Mouse (Mus musculus): ENCODE measurements around the gene Cdkn3. TPM values are rescaled to one million over a fixed set of nuclear protein-coding genes. Genes with fewer than 3 reads are reported as not detected.

Gene Cdkn3
- 0.36 and 0.78 TPM in 2 replicates for polyA plus RNA-seq (2012; rRNA removed)

DNA sequence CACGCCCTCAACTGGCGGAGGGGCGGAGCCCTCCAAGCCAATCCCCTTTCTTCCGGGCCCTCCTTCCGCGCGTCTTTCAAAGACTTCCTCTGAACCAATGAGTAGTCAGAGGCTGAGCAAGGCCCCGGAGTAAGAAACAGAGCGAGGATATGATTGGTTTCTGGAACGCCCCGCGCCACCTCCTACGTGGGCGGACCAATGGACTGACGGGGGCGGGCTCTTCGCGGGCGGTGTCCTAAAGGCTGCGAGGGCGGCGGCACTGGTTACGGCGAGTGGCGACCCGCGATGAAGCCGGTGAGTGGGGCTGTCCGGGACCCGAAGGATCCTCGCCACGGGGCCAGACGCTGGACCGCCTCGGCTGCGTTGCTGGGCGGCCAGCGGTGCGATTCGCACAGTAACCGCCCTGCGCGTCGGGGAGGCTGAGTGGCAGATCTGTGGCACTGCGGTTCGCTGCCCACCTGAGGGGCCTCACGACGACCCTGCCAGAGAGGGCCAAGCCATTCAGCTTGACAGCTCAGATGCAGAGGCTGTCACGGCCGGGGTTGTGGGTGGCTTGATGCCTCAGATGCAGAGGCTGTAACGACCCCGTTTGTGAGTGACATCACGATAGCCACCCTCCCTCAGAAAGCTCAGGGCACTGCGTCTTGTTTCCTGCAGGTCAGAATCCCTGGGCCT is at the start of gene Cdkn3:
TSS of gene Cdkn3 (plus strand) at position 187 of the 675 bp plus-strand sequence.
- WGBS, result under 1% methylated on average over 54 of the region's 54 CpGs
- TF ChIP-seq CTCF (IDR thresholded peaks at IDR 0.05; ENCODE audit: borderline replicate concordance, insufficient read depth, low read depth, low read length) (no peak), POLR2A (IDR thresholded peaks at IDR 0.05; ENCODE audit: borderline replicate concordance, insufficient read depth, low read length) (no peak)
- Histone ChIP-seq H3K27me3 (ENCODE audit: control insufficient read depth, insufficient read depth, low read length) (no peaks in the 10 kb centered on the region), H3K27ac (ENCODE audit: insufficient read depth, low read length) (no peak within 1 kb of the TSS), H3K4me1 (ENCODE audit: control insufficient read depth, insufficient read depth, low read length) (0 out of 2 replicates have a peak, but pooled peaks cover 3% of the 10 kb centered on the region), H3K4me3 (replicated peaks; ENCODE audit: insufficient read depth, low read depth, low read length) (peak within 1 kb of the TSS; percentile 60)
- peak; percentile 78 to 86 for DNase-seq

DNA sequence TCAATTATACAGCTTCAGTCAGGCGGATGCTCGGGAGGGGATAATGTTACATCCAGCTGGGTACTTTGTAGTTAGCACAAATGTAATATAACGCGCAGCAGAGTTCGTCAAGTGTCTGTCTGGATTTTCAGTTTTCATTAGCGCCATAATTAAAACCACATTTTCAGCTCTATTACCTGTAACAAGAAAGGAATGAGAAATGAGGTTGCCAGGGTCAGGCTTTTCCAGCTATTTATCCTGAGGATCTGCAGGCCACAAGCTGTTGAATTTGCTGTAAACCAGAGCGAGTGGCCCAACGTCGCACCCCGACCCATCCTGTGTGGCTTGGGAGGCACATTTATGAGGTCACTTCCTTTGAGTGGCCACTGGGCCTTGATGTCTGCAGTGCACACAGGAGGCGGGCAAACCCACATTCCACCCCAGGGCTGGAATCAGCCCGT is 41.8 kb upstream of the Cdkn3 start:
- WGBS, result 56% methylated on average over 12 of the region's 12 CpGs
- Histone ChIP-seq H3K27me3 (ENCODE audit: control insufficient read depth, insufficient read depth, low read length) (no peaks in the 10 kb centered on the region), H3K4me1 (ENCODE audit: control insufficient read depth, insufficient read depth, low read length) (no peaks in the 10 kb centered on the region), H3K4me3 (replicated peaks; ENCODE audit: insufficient read depth, low read depth, low read length) (no peak overlapping the region), H3K27ac (ENCODE audit: insufficient read depth, low read length) (no peak overlapping the region)
- no peak for TF ChIP-seq CTCF (IDR thresholded peaks at IDR 0.05; ENCODE audit: borderline replicate concordance, insufficient read depth, low read depth, low read length)
- no peak for TF ChIP-seq POLR2A (IDR thresholded peaks at IDR 0.05; ENCODE audit: borderline replicate concordance, insufficient read depth, low read length)
- DNase-seq, result no peak

DNA sequence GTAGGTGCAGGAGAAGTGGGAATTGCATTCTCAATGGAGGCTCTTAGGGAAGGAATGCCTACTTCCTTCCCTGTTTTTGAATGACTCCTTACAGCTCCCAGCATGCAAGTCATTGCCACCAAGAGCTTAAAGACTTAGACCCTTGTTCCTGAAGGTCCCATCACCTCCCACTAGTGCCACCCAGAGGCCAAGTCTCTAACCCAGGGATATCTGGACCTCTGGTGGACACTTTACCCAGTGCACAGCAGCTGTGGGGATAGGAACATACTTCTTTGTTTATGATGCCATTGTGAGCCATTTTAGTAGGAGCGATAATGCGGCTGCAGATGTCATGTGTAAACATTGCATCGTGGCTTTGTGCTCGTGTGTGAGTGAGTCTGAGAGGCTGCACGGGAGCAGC is 38.3 kb upstream of the Cdkn3 start:
- TF ChIP-seq CTCF (IDR thresholded peaks at IDR 0.05; ENCODE audit: borderline replicate concordance, insufficient read depth, low read depth, low read length), result no peak
- no peak for TF ChIP-seq POLR2A (IDR thresholded peaks at IDR 0.05; ENCODE audit: borderline replicate concordance, insufficient read depth, low read length)
- no peak overlapping the region for H3K4me3 ChIP-seq (replicated peaks; ENCODE audit: insufficient read depth, low read depth, low read length)
- H3K4me1 ChIP-seq (ENCODE audit: control insufficient read depth, insufficient read depth, low read length), result no peaks in the 10 kb centered on the region
- no peak overlapping the region for H3K27ac ChIP-seq (ENCODE audit: insufficient read depth, low read length)
- no peaks in the 10 kb centered on the region for H3K27me3 ChIP-seq (ENCODE audit: control insufficient read depth, insufficient read depth, low read length)
- no peak for DNase-seq
- WGBS, result 75% methylated on average over 5 of the region's 5 CpGs

DNA sequence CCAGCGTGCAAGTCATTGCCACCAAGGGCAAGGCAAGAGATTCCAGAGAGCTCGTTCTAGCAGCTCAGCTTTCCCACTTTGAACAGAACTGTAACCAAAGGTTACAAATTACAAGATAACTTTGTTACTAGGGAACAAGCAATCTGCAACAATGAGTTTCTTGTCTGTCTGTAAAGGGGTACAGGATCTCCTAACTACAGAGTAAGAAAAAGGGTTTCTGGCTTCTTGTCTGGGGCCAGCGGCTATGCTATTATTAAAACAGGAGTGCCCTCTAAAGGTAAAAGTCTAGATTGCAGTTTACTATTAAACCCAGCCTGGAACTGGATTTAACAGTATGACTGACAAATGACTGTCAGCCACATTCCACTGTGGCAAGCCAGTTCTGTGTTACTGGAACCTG is 36.5 kb upstream of the Cdkn3 start:
- DNase-seq, result peak in 1 of 2 experiments; percentile 11
- no peak overlapping the region for H3K27ac ChIP-seq (ENCODE audit: insufficient read depth, low read length)
- 36% methylated on average over 3 of the region's 3 CpGs for WGBS
- no peaks in the 10 kb centered on the region for H3K27me3 ChIP-seq (ENCODE audit: control insufficient read depth, insufficient read depth, low read length)
- no peak overlapping the region for H3K4me3 ChIP-seq (replicated peaks; ENCODE audit: insufficient read depth, low read depth, low read length)
- TF ChIP-seq POLR2A (IDR thresholded peaks at IDR 0.05; ENCODE audit: borderline replicate concordance, insufficient read depth, low read length) (no peak), CTCF (IDR thresholded peaks at IDR 0.05; ENCODE audit: borderline replicate concordance, insufficient read depth, low read depth, low read length) (no peak)
- H3K4me1 ChIP-seq (ENCODE audit: control insufficient read depth, insufficient read depth, low read length), result no peaks in the 10 kb centered on the region

DNA sequence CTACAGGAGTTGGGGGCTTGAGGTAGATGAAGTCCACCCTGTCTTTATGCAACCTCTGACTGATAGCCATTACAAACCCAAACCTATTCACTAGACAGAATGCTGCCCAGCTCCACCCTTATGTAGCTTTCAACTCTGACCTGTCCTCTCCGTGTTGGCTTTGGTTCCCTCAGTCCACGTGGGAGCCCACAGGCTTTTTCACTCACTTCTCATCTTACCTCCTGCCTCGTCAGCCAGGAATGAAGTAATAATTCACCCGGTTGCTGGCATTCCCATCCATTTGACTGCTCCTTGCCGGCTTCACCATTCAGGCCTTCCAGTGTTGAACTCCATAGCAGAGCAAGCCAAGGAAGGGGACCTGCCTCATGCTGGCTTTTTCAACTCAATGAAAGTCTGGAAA is 35.4 kb upstream of the Cdkn3 start:
- H3K27me3 ChIP-seq (ENCODE audit: control insufficient read depth, insufficient read depth, low read length), result no peaks in the 10 kb centered on the region
- DNase-seq, result no peak
- H3K4me3 ChIP-seq (replicated peaks; ENCODE audit: insufficient read depth, low read depth, low read length), result no peak overlapping the region
- H3K27ac ChIP-seq (ENCODE audit: insufficient read depth, low read length), result no peak overlapping the region
- 47% methylated on average over 5 of the region's 5 CpGs for WGBS
- TF ChIP-seq POLR2A (IDR thresholded peaks at IDR 0.05; ENCODE audit: borderline replicate concordance, insufficient read depth, low read length), result no peak
- TF ChIP-seq CTCF (IDR thresholded peaks at IDR 0.05; ENCODE audit: borderline replicate concordance, insufficient read depth, low read depth, low read length), result no peak
- H3K4me1 ChIP-seq (ENCODE audit: control insufficient read depth, insufficient read depth, low read length), result no peaks in the 10 kb centered on the region

DNA sequence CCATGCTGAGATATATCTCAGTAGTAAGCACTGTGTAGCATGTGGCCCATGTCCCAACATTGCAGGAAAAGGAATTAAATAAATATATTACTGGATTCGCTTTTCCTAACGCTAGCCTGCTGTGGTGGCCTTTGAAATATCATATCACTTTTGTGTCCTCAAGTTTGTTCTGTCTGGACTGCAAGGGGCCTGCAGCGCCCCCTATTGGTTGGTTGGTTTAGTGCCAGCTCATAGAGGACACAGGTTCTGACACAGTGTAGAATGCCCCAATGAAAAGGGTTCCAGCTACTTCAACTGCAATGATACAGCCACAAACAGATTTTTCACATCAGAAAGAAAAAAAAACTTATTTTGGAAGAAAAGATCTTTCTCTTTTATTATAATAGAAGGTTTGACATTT is 34.6 kb upstream of the Cdkn3 start:
- TF ChIP-seq CTCF (IDR thresholded peaks at IDR 0.05; ENCODE audit: borderline replicate concordance, insufficient read depth, low read depth, low read length), result peak; percentile 23; the same call in 1 of the 2 replicates
- no peak for TF ChIP-seq POLR2A (IDR thresholded peaks at IDR 0.05; ENCODE audit: borderline replicate concordance, insufficient read depth, low read length)
- H3K27ac ChIP-seq (ENCODE audit: insufficient read depth, low read length), result no peak overlapping the region
- no peak for DNase-seq
- no peaks in the 10 kb centered on the region for H3K4me1 ChIP-seq (ENCODE audit: control insufficient read depth, insufficient read depth, low read length)
- WGBS, result 50% methylated on average over 3 of the region's 3 CpGs
- no peak overlapping the region for H3K4me3 ChIP-seq (replicated peaks; ENCODE audit: insufficient read depth, low read depth, low read length)
- no peaks in the 10 kb centered on the region for H3K27me3 ChIP-seq (ENCODE audit: control insufficient read depth, insufficient read depth, low read length)

DNA sequence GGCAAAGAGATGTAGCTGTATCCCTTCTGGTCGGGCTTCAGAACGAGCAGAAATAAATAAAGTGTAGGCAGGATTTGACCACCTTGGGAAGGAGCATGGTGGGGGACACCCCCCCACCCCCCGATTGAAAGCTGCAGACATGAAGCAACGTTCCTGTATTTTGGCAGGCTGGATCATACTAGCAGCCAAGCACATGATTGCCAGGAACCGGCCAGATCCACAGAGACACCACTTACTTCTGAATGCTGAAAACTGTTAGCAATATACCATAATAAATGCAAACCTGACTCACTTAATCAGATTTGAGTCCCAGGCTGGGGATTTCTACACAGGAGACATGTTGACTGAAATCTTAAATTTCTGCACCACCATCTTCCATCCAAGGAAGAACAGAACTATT is 26.1 kb upstream of the Cdkn3 start:
- TF ChIP-seq CTCF (IDR thresholded peaks at IDR 0.05; ENCODE audit: borderline replicate concordance, insufficient read depth, low read depth, low read length) (no peak), POLR2A (IDR thresholded peaks at IDR 0.05; ENCODE audit: borderline replicate concordance, insufficient read depth, low read length) (no peak)
- no peak overlapping the region for H3K27ac ChIP-seq (ENCODE audit: insufficient read depth, low read length)
- no peak overlapping the region for H3K4me3 ChIP-seq (replicated peaks; ENCODE audit: insufficient read depth, low read depth, low read length)
- no peaks in the 10 kb centered on the region for H3K27me3 ChIP-seq (ENCODE audit: control insufficient read depth, insufficient read depth, low read length)
- no peak for DNase-seq
- no peaks in the 10 kb centered on the region for H3K4me1 ChIP-seq (ENCODE audit: control insufficient read depth, insufficient read depth, low read length)
- WGBS, result 16% methylated on average over 5 of the region's 5 CpGs

DNA sequence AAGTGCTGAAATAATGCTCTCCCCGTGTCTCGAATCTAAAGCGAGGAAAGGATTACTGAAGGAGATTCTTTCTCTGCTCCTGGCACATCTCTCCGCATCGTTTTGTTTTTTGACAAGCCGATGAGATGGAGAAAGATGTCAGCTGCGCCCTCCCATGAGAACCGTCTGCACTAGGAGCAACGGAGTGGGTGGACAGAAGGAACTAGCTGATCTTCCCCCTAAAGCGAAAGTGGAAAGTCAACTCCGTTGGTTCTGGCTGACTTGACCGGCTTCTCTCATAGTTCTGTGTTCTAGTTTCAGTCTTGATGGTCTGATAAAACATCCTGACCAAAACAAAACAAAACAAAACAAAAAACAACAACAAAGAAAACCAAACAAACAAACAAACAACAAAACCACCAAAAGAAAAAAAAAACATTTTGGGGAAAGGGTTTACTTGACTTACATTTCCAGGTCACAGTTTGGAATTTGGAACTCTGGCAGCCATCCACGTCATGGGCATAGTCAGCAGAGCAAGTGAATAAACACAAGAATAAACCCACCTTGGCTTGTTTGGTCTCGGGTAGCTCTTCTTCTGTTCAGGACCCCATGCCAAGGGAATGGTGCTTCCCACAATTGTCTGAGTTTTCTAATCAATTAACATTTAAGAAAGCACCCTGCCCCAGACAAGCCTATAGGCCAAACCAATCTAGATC is 25.4 kb upstream of the Cdkn3 start:
- Histone ChIP-seq H3K4me1 (ENCODE audit: control insufficient read depth, insufficient read depth, low read length) (no peaks in the 10 kb centered on the region), H3K27ac (ENCODE audit: insufficient read depth, low read length) (no peak overlapping the region), H3K4me3 (replicated peaks; ENCODE audit: insufficient read depth, low read depth, low read length) (no peak overlapping the region), H3K27me3 (ENCODE audit: control insufficient read depth, insufficient read depth, low read length) (no peaks in the 10 kb centered on the region)
- 36% methylated on average over 14 of the region's 14 CpGs for WGBS
- TF ChIP-seq POLR2A (IDR thresholded peaks at IDR 0.05; ENCODE audit: borderline replicate concordance, insufficient read depth, low read length), result no peak
- no peak for TF ChIP-seq CTCF (IDR thresholded peaks at IDR 0.05; ENCODE audit: borderline replicate concordance, insufficient read depth, low read depth, low read length)
- DNase-seq, result no peak
